Mouse (Mus musculus) heart, embryonic 10.5 days (tissue): ENCODE data around the gene Casp9. TPM values are rescaled to one million over a fixed set of nuclear protein-coding genes. Genes with fewer than 3 reads are reported as not detected.

Source experiments
- DNase-seq: peaks from one replicate; pipeline ENCODE4 v3.0.0-alpha.2; 2017; ENCODE audit warnings: low spot score
- H3K27ac ChIP-seq: fragments of 300-500 bp; sonication (generic); 2 replicates; pipeline ENCODE4 v1.5.1; 2016; ENCODE audit warnings: mild to moderate bottlenecking
- H3K27me3 ChIP-seq: fragments of 300-500 bp; sonication (generic); 2 replicates; pipeline ENCODE4 v1.6.1; 2016; ENCODE audit warnings: mild to moderate bottlenecking; ENCODE audit not compliant: poor library complexity, insufficient read depth, severe bottlenecking
- H3K36me3 ChIP-seq: fragments of 300-500 bp; sonication (generic); 2 replicates; pipeline ENCODE4 v1.6.1; 2016; ENCODE audit warnings: mild to moderate bottlenecking, moderate library complexity
- H3K4me1 ChIP-seq: fragments of 300-500 bp; sonication (generic); 2 replicates; pipeline ENCODE4 v1.6.1; 2016; ENCODE audit warnings: mild to moderate bottlenecking
- H3K4me3 ChIP-seq: fragments of 300-500 bp; sonication (generic); 2 replicates; pipeline ENCODE4 v1.5.1; 2016; ENCODE audit warnings: mild to moderate bottlenecking, moderate library complexity
- H3K9me3 ChIP-seq: fragments of 300-500 bp; sonication (generic); 2 replicates; pipeline ENCODE4 v1.6.1; 2016; ENCODE audit warnings: mild to moderate bottlenecking, moderate library complexity
- WGBS: fragments of 180-500 bp; shearing (Covaris S2); methylation state at CpG from one replicate; pipeline ENCODE4 v1.1.7; 2016; 5-methylcytosine and 5-hydroxymethylcytosine counted together
- polyA plus RNA-seq: library from polyadenylated mRNA; unstranded; fragments of >200 nt; fragmentation: Nextera tagmentation; extraction: Ambion mirVana; gene quantifications from 2 replicates; pipeline ENCODE4 v1.2.1, GENCODE M21; 2016

The Casp9 gene
- polyA plus RNA-seq, 1 experiment from 2014 or later: 21.4 TPM

DNA sequence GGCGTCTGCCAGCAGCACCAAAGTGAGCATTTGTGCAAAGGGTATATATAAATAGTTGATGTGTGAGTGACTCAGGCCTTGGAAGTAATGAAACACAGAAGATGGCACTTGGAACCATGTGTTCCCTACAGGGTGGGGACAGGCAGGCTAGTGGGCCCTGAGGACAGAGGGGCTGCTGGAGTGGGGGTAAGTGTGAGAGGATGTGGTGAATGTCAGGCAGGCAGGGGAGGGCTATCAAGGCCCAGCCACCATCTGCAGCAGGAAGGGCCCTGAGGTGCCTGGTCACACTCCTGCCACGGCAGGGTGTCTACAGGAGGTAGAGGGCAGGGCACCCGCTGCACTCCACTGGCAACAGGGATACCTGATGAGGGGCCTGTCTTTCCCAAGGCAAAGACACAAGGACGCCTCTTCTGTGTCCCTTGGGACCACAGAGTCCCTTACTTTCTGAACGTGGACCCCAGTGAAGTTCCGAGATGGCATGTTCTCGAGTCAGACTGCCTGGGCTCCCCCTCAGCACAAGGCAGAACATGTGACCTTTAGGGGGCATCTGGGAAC, 70.4 kb downstream of the Casp9 start:
- Histone ChIP-seq H3K9me3 (no peaks in the 10 kb centered on the region), H3K27ac (peak overlapping the region; percentile 37), H3K36me3 (peaks cover 80% of the 10 kb centered on the region), H3K4me1 (peaks cover 52% of the 10 kb centered on the region), H3K4me3 (no peak overlapping the region), H3K27me3 (no peaks in the 10 kb centered on the region)
- 84% methylated on average over 7 of the region's 7 CpGs for WGBS
- no peak for DNase-seq

DNA sequence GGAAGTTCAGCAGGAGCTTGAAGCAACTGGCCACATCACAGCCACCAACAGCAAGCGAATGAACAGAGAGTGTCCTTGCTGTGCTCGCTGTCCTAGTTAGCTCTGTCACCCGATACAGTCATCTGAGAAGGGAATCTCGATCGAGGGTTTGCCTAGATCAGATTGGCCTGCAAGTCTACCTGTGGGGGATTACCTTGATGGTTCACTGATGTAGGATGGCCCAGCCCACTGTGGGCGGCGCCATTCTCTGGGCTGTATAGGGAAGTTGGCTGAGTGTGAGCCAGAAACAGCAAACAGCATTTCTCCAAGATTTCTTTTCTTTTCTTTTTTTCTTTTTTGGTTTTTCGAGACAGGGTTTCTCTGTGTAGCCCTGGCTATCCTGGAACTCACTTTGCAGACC, 71.1 kb downstream of the Casp9 start:
- H3K4me3 ChIP-seq: no peak overlapping the region
- H3K27me3 ChIP-seq: no peaks in the 10 kb centered on the region
- no peak for DNase-seq
- WGBS: 92% methylated on average over 8 of the region's 8 CpGs
- H3K4me1 ChIP-seq: peaks cover 59% of the 10 kb centered on the region
- peaks cover 80% of the 10 kb centered on the region for H3K36me3 ChIP-seq
- H3K9me3 ChIP-seq: no peaks in the 10 kb centered on the region
- no peak overlapping the region for H3K27ac ChIP-seq

DNA sequence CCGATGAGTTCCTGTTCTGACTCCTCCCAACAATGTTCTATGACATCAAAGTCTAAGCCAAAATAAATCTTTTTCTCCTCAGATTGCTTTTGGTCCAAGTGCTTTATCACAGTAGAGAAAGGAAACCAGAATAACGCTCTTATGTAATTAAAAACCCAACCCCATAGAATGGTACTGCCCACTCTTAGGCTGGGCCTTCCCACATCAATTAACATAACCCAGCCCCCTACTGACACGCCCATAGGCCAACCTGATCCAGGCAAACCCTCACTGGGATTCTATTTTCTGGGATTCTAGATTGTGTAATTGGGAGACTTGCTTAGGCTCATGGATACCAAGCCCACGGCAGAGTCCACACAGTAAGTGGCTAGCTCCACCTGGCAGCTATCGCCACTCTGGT, 71.6 kb downstream of the Casp9 start:
- Histone ChIP-seq H3K27me3 (no peaks in the 10 kb centered on the region), H3K4me1 (peaks cover 64% of the 10 kb centered on the region), H3K9me3 (no peaks in the 10 kb centered on the region), H3K27ac (no peak overlapping the region), H3K4me3 (no peak overlapping the region), H3K36me3 (peaks cover 80% of the 10 kb centered on the region)
- 92% methylated on average over 5 of the region's 5 CpGs for WGBS
- DNase-seq: no peak

Other genes starting within 250 kb of the Casp9 start
- 61.9 and 62.7 TPM in 2 replicates for gene Fblim1, start 187.5 kb upstream of the Casp9 start, polyA plus RNA-seq
- 0.96 and 2.4 TPM in 2 replicates for gene Tmem82, start 175.0 kb upstream of the Casp9 start, polyA plus RNA-seq
- 0.20 and 0.34 TPM in 2 replicates for gene Slc25a34, start 169.8 kb upstream of the Casp9 start, polyA plus RNA-seq
- 4.1 and 5.4 TPM in 2 replicates for gene Plekhm2, start 128.7 kb upstream of the Casp9 start, polyA plus RNA-seq
- 3.1 and 4.4 TPM in 2 replicates for gene Rsc1a1, start 108.0 kb upstream of the Casp9 start, polyA plus RNA-seq
- 21.4 and 21.5 TPM in 2 replicates for gene Ddi2, start 70.2 kb upstream of the Casp9 start, polyA plus RNA-seq
- 1.2 and 3.5 TPM in 2 replicates for gene Agmat, start 46.9 kb upstream of the Casp9 start, polyA plus RNA-seq
- gene Dnajc16, start 2.7 kb upstream of the Casp9 start, polyA plus RNA-seq: 5.0 and 5.4 TPM in 2 replicates
- not detected in 2 replicates for gene Cela2a, start 32.5 kb downstream of the Casp9 start, polyA plus RNA-seq
- not detected in 2 replicates for gene Ctrc, start 52.7 kb downstream of the Casp9 start, polyA plus RNA-seq
- 139 and 151 TPM in 2 replicates for gene Efhd2, start 81.3 kb downstream of the Casp9 start, polyA plus RNA-seq
- 3.4 and 5.2 TPM in 2 replicates for gene Fhad1, start 221.5 kb downstream of the Casp9 start, polyA plus RNA-seq